Mouse (Mus musculus) layer of hippocampus, adult 18-20 months (tissue): Measurements from ENCODE around the gene Trub2. TPM values are rescaled to one million over a fixed set of nuclear protein-coding genes. Genes with fewer than 3 reads are reported as not detected.

Experiments
- DNase-seq, 2 experiments: peaks; one replicate each; pipeline ENCODE4 v3.0.0; 2022; ENCODE audit warnings: low spot score in 2 of 2
- total RNA-seq, 2 experiments: library from RNA; stranded (reverse); gene quantifications; 2 replicates each; pipeline ENCODE4 v1.2.3; 2021

The Trub2 gene
- total RNA-seq, 2 experiments from 2014 or later, result 40.8 to 41.4 TPM

DNA sequence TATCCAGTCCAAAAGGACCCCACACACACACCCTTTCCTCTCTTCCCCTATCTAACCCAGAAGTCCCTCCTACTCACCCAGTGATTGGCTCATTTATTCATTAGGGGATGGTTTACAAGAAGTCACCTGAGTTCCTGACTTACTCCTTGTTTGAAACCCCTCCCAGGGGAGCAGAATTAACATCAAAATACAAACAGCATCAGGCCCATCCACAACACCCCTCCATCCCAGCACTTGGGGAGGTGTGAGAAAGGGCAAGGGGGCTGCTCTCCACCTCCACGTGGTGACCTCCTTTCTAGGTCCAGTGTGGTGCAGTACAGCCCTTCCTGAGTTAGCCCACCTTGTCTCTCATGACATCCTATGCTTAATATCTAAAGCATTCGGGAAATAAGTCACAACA, 58.8 kb downstream of the Trub2 start:
- no peak for DNase-seq

DNA sequence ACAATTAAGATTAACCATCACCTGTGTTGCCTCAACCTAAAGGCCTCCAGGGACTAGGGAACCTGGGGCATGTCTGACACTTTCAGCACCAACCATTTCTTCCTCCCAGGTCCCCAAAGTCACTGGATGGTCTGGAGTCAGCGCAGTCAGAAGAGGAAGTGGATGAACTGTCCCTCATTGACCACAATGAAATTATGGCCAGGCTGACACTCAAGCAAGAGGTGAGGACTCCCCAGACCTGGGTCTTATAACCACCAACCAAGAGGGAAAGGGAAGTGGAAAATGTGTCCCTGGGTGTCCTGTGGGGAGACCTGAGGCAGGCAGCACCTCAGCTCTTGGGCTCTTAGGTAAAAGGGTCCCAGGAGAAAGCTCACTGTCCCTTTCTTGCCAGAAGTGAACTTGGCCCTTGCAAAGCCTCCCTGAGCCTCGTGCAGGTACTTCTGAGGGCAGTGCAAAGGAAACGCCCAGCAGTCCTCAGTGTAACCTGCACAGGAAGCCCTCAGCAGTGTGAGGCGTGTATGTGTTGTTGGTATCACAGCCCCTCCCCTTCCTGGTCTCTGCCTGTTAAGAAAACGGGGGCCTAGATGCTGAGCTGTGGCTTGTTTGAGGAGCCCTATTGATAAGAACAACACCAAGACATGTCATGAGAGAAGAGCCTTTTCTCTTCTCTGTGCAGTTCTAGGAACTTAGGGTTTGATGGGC, 63.5 kb downstream of the Trub2 start:
- DNase-seq, result no peak

DNA sequence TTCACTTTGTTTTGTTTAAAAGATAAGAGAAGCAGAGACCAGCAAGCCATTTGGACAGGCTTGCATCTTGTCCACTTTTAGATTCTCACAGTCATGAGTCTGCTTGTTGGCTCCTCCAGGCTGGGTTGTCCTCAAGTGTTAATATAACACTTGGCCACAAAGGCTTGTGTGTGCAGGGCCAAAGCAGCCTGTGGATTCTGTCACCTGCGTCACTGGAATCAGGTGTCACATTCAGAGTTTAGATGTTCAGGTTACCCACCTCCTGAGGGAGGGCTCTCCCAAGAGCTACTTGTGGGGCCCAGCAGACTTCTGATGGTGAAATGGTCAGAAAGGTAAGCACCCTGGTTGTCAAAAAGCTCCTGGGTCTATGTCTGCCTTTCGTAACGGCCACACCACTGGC, 65.2 kb downstream of the Trub2 start:
- DNase-seq, result no peak

DNA sequence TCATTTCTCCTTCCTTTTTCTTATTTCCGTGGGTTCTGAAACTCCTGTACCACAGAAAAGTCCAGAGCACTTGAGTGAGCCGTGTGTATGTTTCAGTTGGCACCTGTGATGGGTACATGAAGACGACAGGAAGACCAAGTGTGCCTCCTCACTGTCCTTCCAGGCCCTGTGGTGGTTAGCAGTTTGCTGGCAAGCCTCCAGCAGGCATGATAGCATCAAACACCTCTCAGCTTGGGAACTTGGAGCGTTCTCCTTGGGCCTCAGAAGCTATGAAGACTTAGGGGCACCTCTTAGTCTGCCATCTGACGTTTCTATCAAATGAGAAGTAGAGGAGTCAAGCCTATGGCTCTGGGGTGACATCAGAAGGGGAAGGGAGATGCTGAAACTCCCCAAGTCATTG, 69.7 kb downstream of the Trub2 start:
- no peak for DNase-seq

DNA sequence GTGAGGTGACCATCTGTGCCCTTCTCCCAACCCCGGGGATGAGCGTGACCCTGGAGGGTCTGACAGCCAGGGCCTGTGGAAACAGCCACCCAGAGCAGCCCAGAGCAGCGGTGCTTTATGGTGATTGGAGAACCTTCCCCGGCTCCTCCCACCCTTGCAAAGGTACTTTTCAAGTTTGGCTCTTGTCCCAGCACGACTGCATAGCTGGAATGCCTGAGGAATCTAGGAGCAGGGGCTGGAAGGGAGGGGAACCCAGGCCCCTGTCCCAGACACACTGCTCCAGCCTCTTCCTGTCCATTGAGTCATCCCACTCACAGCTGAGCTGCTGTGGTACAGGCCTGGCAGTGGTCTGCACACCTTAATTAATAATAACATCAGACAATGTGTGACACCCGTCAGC, 71.6 kb downstream of the Trub2 start:
- no peak for DNase-seq

DNA sequence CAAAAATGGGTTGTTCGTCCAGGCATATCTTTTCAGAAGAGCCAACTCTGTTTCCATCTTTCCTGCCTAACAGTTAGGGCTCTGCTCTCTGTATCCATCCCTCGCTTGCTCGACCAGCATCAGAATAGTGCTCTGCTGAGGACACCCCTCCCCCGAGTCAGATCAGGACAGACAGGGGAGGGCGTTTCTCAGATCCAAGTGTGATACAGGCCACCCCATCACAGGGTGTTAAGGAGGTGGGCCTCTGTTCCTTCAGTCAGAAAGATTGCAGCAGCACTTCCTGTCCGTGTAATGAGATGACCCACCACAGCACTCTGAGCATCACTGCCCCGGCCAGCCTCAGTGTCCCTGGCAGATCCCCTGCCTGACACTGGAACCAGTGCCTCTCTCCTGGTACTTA, 72.2 kb downstream of the Trub2 start:
- no peak for DNase-seq

DNA sequence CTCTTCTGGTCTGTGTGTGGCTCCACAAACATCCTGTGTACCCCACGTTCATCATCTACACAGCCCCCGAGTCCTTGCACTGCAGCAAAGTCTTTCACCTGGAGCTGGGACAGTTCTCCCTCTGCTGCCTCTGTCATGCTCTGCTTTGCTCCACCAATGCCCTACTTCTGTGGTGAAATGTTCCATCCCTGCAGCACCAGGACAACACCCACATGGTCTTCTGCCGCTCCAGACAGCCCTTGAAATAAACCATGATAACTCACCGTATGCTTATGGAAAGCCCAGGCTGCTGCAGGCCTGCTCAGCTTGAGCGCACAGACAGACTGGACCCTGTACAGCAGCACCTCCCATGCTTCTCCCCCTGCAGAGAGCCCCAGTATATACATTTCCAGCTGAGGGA, 74.2 kb downstream of the Trub2 start:
- peak in 1 of 2 experiments; percentile 35 for DNase-seq

DNA sequence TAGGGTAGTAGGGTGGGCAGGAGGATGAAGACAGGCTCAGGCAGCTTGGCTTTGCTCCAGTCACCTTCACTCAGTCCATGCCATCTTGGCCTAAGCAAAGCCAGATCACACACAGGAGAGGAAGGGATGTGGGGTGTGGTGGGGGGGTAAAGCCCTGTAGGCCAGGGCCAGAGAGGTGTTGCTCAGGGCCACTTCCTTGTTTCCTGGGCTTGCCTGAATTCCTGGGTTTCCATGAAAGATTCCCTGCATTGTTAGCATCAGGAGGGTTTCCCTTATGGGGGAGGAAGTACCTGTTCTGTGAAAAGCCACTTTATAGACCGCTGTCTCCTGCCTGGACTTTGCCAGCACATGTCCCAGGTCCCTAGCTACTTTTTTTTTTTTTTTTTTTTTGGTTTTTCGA, 74.8 kb downstream of the Trub2 start:
- no peak for DNase-seq

DNA sequence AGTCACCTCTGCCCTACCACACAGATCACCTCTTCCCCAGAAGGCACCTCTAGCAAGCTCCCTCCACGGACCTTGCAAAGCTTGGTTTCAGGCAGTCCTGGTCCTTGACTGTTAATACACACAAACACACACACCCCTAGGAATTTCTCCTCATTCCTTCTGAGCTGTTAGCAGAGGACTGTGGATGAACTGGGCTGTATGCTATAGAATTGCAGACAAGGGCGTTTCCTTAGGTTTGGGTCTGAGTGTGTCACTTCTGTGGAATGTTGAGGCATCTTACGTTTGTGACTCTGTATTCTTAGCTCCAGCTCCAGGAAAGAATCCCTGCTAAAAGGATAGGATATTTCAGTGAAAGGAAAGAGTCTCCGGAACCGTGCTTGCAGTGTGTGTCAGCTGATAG, 76.4 kb downstream of the Trub2 start:
- DNase-seq, result no peak

Other genes with a start within 250 kb of the Trub2 start
- 10 to 100 TPM; 83.8 to 88.5 TPM for gene Rapgef1, start 168.8 kb downstream of the Trub2 start, total RNA-seq
- under 1 TPM; 0.30 to 0.61 TPM for gene Gm13420, start 36.8 kb downstream of the Trub2 start, total RNA-seq
- not detected for gene Gm13547, start 29.2 kb downstream of the Trub2 start, total RNA-seq
- gene Coq4, start 1.0 kb downstream of the Trub2 start, total RNA-seq, result 10 to 100 TPM; 22.4 to 25.2 TPM
- gene Slc27a4, start 14.1 kb upstream of the Trub2 start, total RNA-seq, result 10 to 100 TPM; 66.1 to 66.4 TPM
- gene Urm1, start 31.6 kb upstream of the Trub2 start, total RNA-seq, result 10 to 100 TPM; 44.5 to 50.7 TPM
- 1 to 10 TPM; 7.5 to 9.0 TPM for gene Cercam, start 80.7 kb upstream of the Trub2 start, total RNA-seq
- gene Odf2, start 100.7 kb upstream of the Trub2 start, total RNA-seq, result 10 to 100 TPM; 87.0 to 88.7 TPM
- 10 to 100 TPM; 43.2 to 44.4 TPM for gene Gle1, start 146.9 kb upstream of the Trub2 start, total RNA-seq
- 100 to 1,000 TPM; 815 TPM for gene Sptan1, start 177.1 kb upstream of the Trub2 start, total RNA-seq